Mouse (Mus musculus) forebrain, embryonic 11.5 days (tissue): ENCODE results near the gene Nwd1. TPM values are rescaled to one million over a fixed set of nuclear protein-coding genes. Genes with fewer than 3 reads are reported as not detected.

Experiments
- ATAC-seq: fragments of 200-750 bp; cut with Nextera tagmentation; replicated peaks from 2 replicates; pipeline ENCODE4 v1.8.0; 2017; ENCODE audit warnings: moderate TSS enrichment; ENCODE audit not compliant: low FRiP score
- DNase-seq: peaks from one replicate; pipeline ENCODE4 v3.0.0-alpha.2; 2017; ENCODE audit warnings: low spot score
- H3K27ac ChIP-seq: fragments of 300-500 bp; sonication (generic); 2 replicates; pipeline ENCODE4 v1.5.1; 2014; ENCODE audit warnings: low read depth, low read length
- H3K27me3 ChIP-seq: fragments of 300-500 bp; sonication (generic); 2 replicates; pipeline ENCODE4 v1.6.1; 2014; ENCODE audit warnings: mild to moderate bottlenecking, low read length, mixed read lengths; ENCODE audit not compliant: control insufficient read depth, insufficient read depth
- H3K36me3 ChIP-seq: fragments of 300-500 bp; sonication (generic); 2 replicates; pipeline ENCODE4 v1.6.1; 2014; ENCODE audit warnings: mild to moderate bottlenecking, low read length, moderate library complexity, mixed read lengths; ENCODE audit not compliant: control insufficient read depth, insufficient read depth
- H3K4me1 ChIP-seq: fragments of 300-500 bp; sonication (generic); replicated peaks from 2 replicates; pipeline ENCODE4 v1.6.1; 2014; ENCODE audit warnings: low read length, mixed read lengths; ENCODE audit not compliant: control insufficient read depth, insufficient read depth
- H3K4me2 ChIP-seq: fragments of 300-500 bp; sonication (generic); 2 replicates; pipeline ENCODE4 v1.6.1; 2014; ENCODE audit warnings: low read depth, mild to moderate bottlenecking, low read length, moderate library complexity, mixed read lengths; ENCODE audit not compliant: severe bottlenecking
- H3K4me3 ChIP-seq: fragments of 300-500 bp; sonication (generic); 2 replicates; pipeline ENCODE4 v1.5.1; 2014; ENCODE audit warnings: low read depth, low read length
- H3K9ac ChIP-seq: fragments of 300-500 bp; sonication (generic); 2 replicates; pipeline ENCODE4 v1.6.1; 2014; ENCODE audit warnings: low read length
- H3K9me3 ChIP-seq: fragments of 300-500 bp; sonication (generic); 2 replicates; pipeline ENCODE4 v1.6.1; 2016; ENCODE audit warnings: low read length, mixed read lengths; ENCODE audit not compliant: control insufficient read depth
- WGBS: fragments of 180-500 bp; shearing (Covaris S2); extraction: QIAGEN DNeasy Blood & Tissue Kit; methylation state at CpG from one replicate; pipeline ENCODE4 v1.1.7; 2014; 5-methylcytosine and 5-hydroxymethylcytosine counted together
- polyA plus RNA-seq: library from polyadenylated mRNA; unstranded; fragments of >200 nt; fragmentation: Nextera tagmentation; extraction: Ambion mirVana; gene quantifications from 2 replicates; pipeline ENCODE4 v1.2.1, GENCODE M21; 2014

The Nwd1 gene
- polyA plus RNA-seq, 1 experiment from 2014 or later: 0.19 TPM

DNA sequence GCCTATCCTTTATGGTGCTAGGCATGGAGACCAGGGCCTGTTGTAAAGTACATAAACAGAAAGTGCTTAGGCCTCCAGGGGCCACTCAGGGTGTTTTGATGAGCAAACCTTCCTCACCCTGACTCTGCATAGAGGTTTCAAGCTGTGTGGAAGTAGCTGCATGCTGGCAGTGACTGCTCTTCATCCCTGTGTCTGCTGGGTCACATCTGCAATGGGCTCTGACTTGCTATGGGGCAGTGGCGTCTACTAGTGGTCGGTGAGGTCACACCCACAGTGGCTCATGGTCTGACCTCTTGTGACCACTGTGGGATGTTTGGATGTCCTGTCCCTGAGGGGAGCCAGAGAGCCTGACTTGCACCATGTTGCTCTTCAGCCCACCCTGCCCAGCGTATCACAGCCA, 104.6 kb downstream of the Nwd1 start:
- no peak overlapping the region for H3K4me2 ChIP-seq

DNA sequence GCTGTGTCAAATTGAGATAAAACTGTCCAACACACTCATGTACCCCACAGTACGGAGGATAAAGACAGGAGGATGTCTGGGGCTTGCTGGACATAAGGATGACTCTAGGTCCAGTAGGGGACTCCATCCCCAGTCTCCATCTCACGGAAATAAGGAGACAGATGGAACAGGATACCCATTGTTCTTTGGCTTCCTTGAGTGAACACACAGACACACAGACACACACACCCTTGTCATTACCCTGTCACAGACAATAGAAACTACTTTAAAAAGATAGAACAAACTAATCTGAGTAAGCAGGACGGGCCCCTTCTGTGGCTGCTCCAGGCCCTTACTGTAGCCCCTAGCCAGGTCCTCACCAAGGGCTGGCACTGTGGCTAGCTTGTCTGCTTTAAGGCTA, 105.8 kb downstream of the Nwd1 start:
- DNase-seq: peak; percentile 19
- no peak overlapping the region for H3K4me3 ChIP-seq

More for the DNA sequence above, 104.6 kb downstream of the Nwd1 start:
- no peak overlapping the region for H3K27ac ChIP-seq
- H3K36me3 ChIP-seq: peaks cover 26% of the 10 kb centered on the region; the same call in 1 of the 2 replicates
- no peak overlapping the region for H3K4me3 ChIP-seq
- DNase-seq: peak; percentile 39
- H3K9me3 ChIP-seq: no peaks in the 10 kb centered on the region
- ATAC-seq: no peak
- H3K27me3 ChIP-seq: no peaks in the 10 kb centered on the region
- H3K9ac ChIP-seq: no peak overlapping the region
- no peaks in the 10 kb centered on the region for H3K4me1 ChIP-seq
- 86% methylated on average over 3 of the region's 3 CpGs for WGBS

DNA sequence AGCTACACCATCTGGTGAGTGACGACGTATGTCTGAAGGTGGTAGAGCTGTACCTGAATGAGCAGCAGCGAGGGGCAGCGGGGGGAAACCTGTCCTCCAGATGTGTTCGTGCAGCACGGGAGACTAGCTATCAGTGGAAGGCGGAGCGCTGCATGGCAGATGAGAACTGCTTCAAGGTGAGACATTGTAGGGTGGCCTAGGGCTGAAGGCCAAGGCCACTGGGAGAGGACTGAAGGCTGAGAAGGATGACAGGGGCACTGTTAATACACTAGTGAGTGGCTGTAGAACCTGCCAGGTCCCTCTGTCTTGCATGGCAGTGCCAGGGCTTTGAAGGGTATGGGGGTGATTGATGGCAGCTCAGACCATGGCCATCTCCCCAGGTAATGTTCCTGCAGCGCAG, 106.7 kb downstream of the Nwd1 start:
- peak; percentile 35 for DNase-seq
- Histone ChIP-seq H3K4me3 (no peak overlapping the region), H3K36me3 (peaks cover 31% of the 10 kb centered on the region; the same call in 1 of the 2 replicates), H3K9me3 (no peaks in the 10 kb centered on the region), H3K27ac (no peak overlapping the region), H3K9ac (no peak overlapping the region), H3K27me3 (no peaks in the 10 kb centered on the region), H3K4me2 (no peak overlapping the region), H3K4me1 (no peaks in the 10 kb centered on the region)
- 96% methylated on average over 9 of the region's 9 CpGs for WGBS
- ATAC-seq: no peak

More for the DNA sequence above, 105.8 kb downstream of the Nwd1 start:
- H3K27ac ChIP-seq: no peak overlapping the region
- ATAC-seq: no peak
- no peak overlapping the region for H3K9ac ChIP-seq
- no peaks in the 10 kb centered on the region for H3K9me3 ChIP-seq
- H3K4me2 ChIP-seq: no peak overlapping the region
- H3K4me1 ChIP-seq: no peaks in the 10 kb centered on the region
- WGBS: 91% methylated on average over 3 of the region's 3 CpGs
- peaks cover 27% of the 10 kb centered on the region; the same call in 1 of the 2 replicates for H3K36me3 ChIP-seq
- no peaks in the 10 kb centered on the region for H3K27me3 ChIP-seq

GRCm38 (mm10) chr8:72753781-72754180, 107.3 kb downstream of the Nwd1 start:
- Histone ChIP-seq H3K9me3 (no peaks in the 10 kb centered on the region), H3K9ac (no peak overlapping the region), H3K27me3 (no peaks in the 10 kb centered on the region), H3K4me3 (no peak overlapping the region), H3K36me3 (peaks cover 28% of the 10 kb centered on the region; the same call in 1 of the 2 replicates), H3K4me2 (no peak overlapping the region), H3K4me1 (no peaks in the 10 kb centered on the region), H3K27ac (no peak overlapping the region)
- ATAC-seq: no peak
- DNase-seq: peak; percentile 17
- 90% methylated on average over 2 of the region's 2 CpGs for WGBS

GRCm38 (mm10) chr8:72756031-72756430, 109.5 kb downstream of the Nwd1 start:
- ATAC-seq (no peak), DNase-seq (no peak)
- no peaks in the 10 kb centered on the region for H3K4me1 ChIP-seq
- no peak overlapping the region for H3K27ac ChIP-seq
- no peak overlapping the region for H3K4me2 ChIP-seq
- peaks cover 15% of the 10 kb centered on the region; the same call in 1 of the 2 replicates for H3K36me3 ChIP-seq
- WGBS: 85% methylated on average over 2 of the region's 2 CpGs
- H3K9ac ChIP-seq: no peak overlapping the region
- H3K27me3 ChIP-seq: no peaks in the 10 kb centered on the region
- no peak overlapping the region for H3K4me3 ChIP-seq
- H3K9me3 ChIP-seq: no peaks in the 10 kb centered on the region

GRCm38 (mm10) chr8:72756771-72757390, 110.4 kb downstream of the Nwd1 start:
- Histone ChIP-seq H3K4me3 (no peak overlapping the region), H3K9ac (no peak overlapping the region), H3K4me2 (no peak overlapping the region), H3K36me3 (peaks cover 15% of the 10 kb centered on the region; the same call in 1 of the 2 replicates), H3K4me1 (no peaks in the 10 kb centered on the region), H3K9me3 (no peaks in the 10 kb centered on the region), H3K27ac (no peak overlapping the region), H3K27me3 (no peaks in the 10 kb centered on the region)
- DNase-seq: peak; percentile 42
- ATAC-seq: no peak
- 95% methylated on average over 32 of the region's 35 CpGs for WGBS

DNA sequence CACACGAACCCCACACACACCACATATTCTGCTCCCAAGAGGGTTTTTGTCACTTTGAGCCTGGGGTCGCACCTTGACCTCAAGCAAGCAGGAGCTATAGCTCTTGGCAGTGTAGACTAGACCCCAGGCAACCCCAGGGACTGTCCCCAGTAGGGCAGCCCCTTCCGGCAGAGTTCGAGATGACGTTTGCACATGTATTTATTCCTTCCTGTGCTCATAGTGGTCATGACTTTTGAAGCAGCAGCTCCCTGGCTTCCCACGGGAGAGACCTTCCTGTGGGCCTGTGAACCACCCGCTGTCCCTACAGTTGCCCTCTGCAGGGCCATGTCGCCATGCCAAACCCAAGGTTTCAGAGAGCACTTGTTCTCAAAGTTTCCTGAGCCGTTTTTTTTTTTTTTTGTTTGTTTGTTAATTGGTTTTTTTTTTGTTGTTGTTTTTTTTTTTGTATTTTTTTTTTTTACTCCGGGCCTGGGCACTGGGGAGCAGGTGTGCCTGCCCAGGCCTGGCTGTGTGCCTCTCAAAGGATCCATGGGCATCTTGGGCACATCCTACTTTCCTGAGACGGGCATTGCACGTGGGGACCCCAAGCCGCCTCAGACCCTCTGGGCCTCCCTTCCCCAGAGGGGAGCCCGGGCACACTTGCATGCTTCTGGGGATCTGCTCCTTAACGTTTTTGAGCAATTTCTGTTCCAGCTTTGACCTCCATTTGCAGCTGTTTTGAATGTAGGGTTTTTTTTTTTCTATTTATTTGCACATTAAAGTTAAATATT, 111.1 kb downstream of the Nwd1 start:
- 93% methylated on average over 15 of the region's 15 CpGs for WGBS
- H3K4me3 ChIP-seq: no peak overlapping the region
- no peaks in the 10 kb centered on the region for H3K4me1 ChIP-seq
- no peak overlapping the region for H3K4me2 ChIP-seq
- DNase-seq (peak; percentile 44), ATAC-seq (no peak)
- no peaks in the 10 kb centered on the region for H3K9me3 ChIP-seq
- H3K27me3 ChIP-seq: no peaks in the 10 kb centered on the region
- no peak overlapping the region for H3K9ac ChIP-seq
- no peak overlapping the region for H3K27ac ChIP-seq
- peaks cover 15% of the 10 kb centered on the region; the same call in 1 of the 2 replicates for H3K36me3 ChIP-seq

- Histone ChIP-seq H3K9ac (no peak overlapping the region), H3K4me1 (no peaks in the 10 kb centered on the region), H3K36me3 (peaks cover 15% of the 10 kb centered on the region; the same call in 1 of the 2 replicates), H3K4me2 (no peak overlapping the region), H3K27ac (no peak overlapping the region), H3K4me3 (no peak overlapping the region), H3K27me3 (no peaks in the 10 kb centered on the region), H3K9me3 (no peaks in the 10 kb centered on the region)
- DNase-seq (no peak), ATAC-seq (no peak)
These were observed 111.8 kb downstream of the Nwd1 start for GRCm38 (mm10) chr8:72758310-72758709.
